Mouse (Mus musculus): ENCODE measurements around the gene Fpr3. TPM values are rescaled to one million over a fixed set of nuclear protein-coding genes. Genes with fewer than 3 reads are reported as not detected.
"Not testable (repeated sequence)": the region's sequence is repeated elsewhere in the genome, so short reads cannot be mapped to it uniquely, and the experiment has no call there.

The Fpr3 gene
- total RNA-seq (2015) (not detected in 2 replicates), total RNA-seq (2017) (not detected in 2 replicates)

- peak; percentile 22 for ATAC-seq (ENCODE audit: poor library complexity, severe bottlenecking)
Measured at GRCm38 (mm10) chr17:17887774-17888248, at the start of gene Fpr3, which contains the start of gene Fpr2. TSS of gene Fpr3 (plus strand) at chr17:17887852. TSS of gene Fpr2 (plus strand) at chr17:17887824.

- peak; percentile 94 for ATAC-seq (ENCODE audit: poor library complexity, severe bottlenecking)
Measured at GRCm38 (mm10) chr17:17837919-17838701, 49.5 kb upstream of the Fpr3 start.

DNA sequence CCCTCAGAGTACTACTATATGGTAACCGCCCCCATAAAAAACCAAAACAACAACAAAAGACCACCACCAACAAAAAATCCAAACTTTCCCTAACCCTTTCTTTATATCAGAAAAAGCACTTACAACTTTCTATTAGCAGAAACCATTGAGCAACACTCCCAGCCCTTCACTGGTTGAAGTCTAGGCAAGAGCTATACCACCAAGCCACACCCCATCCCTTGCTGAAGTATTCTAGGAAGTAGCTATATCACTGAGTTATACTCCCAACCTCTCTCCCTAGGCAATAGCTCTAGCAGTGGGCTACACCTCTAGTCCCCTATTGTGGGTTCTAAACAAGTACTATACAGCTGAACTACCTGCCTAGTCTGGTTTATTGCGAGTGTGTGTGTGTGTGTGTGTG, 48.4 kb upstream of the Fpr3 start:
- peak; percentile 20 for ATAC-seq (ENCODE audit: poor library complexity, severe bottlenecking)

- no peak for ATAC-seq (ENCODE audit: poor library complexity, severe bottlenecking)
Measured at GRCm38 (mm10) chr17:17840796-17841195, 46.9 kb upstream of the Fpr3 start.

GRCm38 (mm10) chr17:17843534-17844261, 44.0 kb upstream of the Fpr3 start:
- ATAC-seq (ENCODE audit: poor library complexity, severe bottlenecking) = no peak

- not testable (repeated sequence) for ATAC-seq (ENCODE audit: poor library complexity, severe bottlenecking)
Measured at GRCm38 (mm10) chr17:17844606-17845005, 43.0 kb upstream of the Fpr3 start.

DNA sequence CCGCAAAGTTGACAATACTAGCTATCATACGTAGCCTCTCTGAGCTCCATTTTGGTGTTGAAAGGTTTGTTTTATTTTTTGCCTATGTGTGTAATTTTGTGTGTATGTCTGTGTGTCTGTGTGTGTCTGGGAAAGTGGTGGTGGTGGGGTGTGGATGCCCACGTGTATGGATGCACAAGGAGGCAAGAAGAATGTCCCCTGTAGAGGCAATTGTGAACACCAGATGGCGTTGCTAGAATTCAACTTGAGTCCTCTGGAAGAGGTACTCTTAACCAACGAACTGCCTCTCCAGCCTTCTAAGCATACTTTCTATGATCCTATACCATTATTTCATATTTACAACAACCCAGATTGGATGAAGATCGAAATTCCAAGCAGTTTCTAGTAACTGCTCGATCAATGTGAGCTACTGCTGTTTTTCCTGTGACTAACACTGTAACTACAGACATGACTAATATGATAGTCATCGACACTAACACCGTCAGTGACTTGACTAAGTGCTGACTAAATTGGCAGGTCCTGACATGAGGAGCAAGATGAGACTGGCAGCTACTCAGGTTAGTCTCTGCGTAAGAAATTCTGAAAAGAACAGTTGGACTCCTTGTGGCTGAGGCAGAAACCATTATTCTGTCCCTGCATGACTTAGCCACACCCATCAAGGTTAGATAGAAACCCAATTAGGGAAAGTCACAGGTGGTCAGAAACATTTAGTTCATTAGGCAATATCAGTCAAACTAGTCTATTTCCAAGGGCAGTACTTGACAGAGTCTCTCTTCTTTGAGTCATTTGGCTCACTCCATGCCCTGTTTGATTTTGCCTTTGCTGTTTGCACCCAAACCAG, 42.2 kb upstream of the Fpr3 start:
- ATAC-seq (ENCODE audit: poor library complexity, severe bottlenecking) = peak; percentile 74

DNA sequence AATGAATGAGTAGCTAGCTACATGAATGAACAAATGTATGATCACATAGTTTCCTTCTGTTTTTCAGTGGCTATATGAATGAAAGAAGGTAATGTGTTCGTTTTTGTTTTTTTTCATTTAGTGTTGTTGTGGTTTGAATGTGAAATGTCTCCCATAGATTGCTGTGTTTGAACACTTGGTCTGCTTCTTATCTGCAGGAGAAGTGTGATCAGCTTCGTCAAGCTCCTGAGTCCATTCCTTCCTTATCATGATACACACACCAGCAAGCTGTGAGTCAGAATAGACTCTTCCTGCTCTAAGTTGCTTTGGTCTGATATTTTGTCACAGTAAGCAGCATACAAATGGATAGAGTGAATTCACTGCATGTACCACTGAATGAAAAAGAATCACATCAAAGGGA, 38.7 kb upstream of the Fpr3 start:
- no peak for ATAC-seq (ENCODE audit: poor library complexity, severe bottlenecking)

DNA sequence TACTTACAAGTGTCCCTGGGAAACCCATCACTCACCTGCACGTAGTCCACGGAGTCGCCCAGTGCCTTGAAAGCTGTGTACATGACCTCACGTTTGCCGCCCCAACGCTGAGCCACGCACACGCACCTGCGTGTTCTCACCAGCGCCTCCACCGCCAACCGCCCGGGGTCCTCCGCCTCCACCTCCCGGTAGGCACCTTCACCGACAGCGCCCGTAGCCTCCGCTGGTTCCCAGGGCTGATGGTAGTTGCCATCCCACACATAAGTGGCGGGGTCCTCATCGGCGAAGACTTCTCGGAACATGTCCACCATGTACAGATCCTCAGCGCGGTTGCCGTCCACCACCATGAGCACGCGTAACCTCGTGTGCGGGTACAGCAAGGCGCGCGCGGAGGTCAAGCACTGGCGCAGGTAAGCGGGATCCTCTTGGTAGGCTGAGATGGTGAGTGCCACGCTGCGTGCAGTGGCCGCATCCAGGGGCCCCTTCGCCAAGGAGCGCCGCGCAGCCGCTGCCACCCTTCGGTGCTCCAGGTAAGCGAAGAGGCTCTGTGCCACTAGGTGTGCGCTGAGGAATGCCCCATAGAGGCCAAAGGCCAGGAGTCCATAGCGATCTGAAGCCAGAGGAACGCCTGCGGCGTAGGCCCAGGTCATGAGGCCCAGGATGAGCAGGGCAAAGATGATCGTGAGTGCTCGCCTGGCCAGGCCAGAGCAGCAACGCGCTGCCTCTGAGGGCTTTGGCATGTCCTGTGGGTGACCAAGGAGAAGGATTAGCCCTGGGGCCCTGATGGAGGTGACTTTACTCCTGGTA, 37.5 kb upstream of the Fpr3 start:
- ATAC-seq (ENCODE audit: poor library complexity, severe bottlenecking) = no peak

DNA sequence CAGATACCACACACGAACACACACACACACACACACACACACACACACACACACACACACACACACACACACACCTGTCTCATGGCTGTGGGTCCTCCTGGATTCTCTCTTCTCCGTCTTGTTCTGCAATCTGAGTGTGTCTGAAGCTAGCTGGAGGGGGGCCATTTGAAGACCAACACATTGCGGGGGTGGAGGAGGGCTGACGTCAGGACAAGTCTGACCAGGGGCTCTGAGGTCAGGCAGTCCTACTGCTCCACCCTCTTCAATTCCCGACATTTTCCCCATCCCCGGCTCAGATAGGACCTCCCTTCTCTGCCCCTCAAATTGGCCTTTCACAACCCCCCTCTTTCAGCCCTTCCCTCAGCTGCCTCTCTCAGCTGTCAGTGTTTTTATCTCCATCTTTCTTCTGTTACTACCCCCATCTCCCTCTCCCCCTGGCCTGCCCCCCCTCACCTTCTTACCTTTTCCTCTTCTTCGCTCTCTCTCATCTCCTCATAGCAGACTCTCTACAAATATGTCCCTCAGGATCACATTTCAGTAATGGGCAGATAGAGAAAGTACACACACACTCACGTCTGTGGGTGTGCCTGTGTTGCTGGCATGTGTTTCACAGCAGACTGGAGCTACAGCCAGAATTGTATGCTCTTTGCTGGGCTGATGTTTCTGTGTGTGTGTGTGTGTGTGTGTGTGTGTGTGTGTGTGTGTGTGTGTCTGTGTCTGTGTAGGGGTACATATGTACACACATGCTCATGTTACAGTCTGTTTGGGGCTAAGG, 32.4 kb upstream of the Fpr3 start, which contains the start of gene Has1:
Gene Has1 (minus strand): TSS at position 142 of the 775 bp plus-strand sequence.
- ATAC-seq (ENCODE audit: poor library complexity, severe bottlenecking) = no peak

DNA sequence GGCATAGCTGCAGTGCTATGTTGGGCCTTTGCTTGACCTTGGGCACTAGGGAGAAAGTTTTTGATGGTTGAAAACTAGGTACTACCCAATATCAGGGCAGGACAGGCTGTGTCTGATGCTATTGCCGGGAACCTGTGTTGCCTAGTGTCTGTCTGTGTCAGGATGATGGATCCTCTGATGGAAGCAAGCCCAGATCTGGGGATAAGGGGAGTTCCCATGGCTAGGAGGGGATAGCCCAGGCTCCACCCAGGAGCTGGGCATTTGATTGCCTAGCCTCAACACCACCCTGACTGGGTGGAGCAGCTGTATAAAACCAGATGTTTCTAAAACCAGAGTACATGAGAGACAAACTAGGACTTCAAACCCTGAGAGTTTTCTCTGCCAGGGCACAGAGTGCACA, 31.0 kb upstream of the Fpr3 start:
- no peak for ATAC-seq (ENCODE audit: poor library complexity, severe bottlenecking)

- ATAC-seq (ENCODE audit: poor library complexity, severe bottlenecking) = no peak
Measured at GRCm38 (mm10) chr17:17857446-17857845, 30.2 kb upstream of the Fpr3 start.

- ATAC-seq (ENCODE audit: poor library complexity, severe bottlenecking) = peak; percentile 79
Measured at GRCm38 (mm10) chr17:17860110-17860509, 27.5 kb upstream of the Fpr3 start.

DNA sequence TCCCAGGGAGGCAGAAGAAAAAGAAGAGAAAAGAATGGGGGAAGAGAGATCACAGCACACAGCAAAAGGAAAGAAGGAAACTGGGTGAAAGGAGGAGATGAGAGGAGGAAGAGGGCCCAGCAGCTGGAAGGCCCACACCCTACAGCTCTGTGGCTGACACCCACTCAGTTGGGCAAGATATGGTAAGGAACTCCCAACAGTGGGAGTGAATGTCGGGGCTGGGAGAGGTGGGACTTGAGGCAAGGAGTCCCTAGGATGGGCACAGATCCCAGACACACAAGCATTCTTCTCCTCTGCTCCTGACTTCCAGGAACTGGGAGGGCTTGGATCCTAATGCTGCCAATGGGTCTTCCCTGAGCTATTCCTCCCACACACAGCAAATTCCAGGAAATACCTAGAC, 25.3 kb upstream of the Fpr3 start:
- ATAC-seq (ENCODE audit: poor library complexity, severe bottlenecking) = peak; percentile 16; the same call in 1 of the 2 replicates

DNA sequence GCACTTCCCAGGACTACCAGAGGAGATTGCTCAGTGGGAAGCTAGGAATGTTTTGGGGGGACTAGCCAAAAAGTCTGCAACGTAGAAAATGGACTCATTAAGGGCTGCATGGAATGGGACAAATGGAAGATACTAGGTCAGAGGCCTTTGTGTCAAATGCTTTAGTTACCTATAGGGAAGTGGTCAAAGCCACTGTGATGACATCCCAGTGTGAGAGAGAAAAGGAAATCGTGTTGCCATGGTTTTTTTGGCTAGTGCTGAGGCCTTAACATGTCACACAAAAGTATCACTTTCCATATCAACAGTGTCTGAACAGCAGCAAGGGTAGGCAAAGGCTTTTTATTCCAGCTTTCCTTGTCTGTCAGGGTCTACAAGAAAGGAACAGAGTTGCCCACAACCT, 22.5 kb upstream of the Fpr3 start:
- ATAC-seq (ENCODE audit: poor library complexity, severe bottlenecking) = peak; percentile 89

GRCm38 (mm10) chr17:17866801-17867469, 20.7 kb upstream of the Fpr3 start:
- ATAC-seq (ENCODE audit: poor library complexity, severe bottlenecking) = no peak

- peak; percentile 47 for ATAC-seq (ENCODE audit: poor library complexity, severe bottlenecking)
Measured at GRCm38 (mm10) chr17:17870892-17871550, 16.6 kb upstream of the Fpr3 start.

- ATAC-seq (ENCODE audit: poor library complexity, severe bottlenecking) = peak; percentile 77
Measured at GRCm38 (mm10) chr17:17871697-17872096, 16.0 kb upstream of the Fpr3 start.
